Mouse (Mus musculus) liver, embryonic 16.5 days (tissue): ENCODE data around the gene Carns1. TPM values are rescaled to one million over a fixed set of nuclear protein-coding genes. Genes with fewer than 3 reads are reported as not detected.

Experiments
- ATAC-seq: fragments of 200-750 bp; cut with Nextera tagmentation; 2 replicates; pipeline ENCODE4 v1.8.0; 2017; ENCODE audit warnings: low read depth, mild to moderate bottlenecking, moderate number of reproducible peaks, moderate library complexity
- H3K27ac ChIP-seq: fragments of 300-500 bp; sonication (generic); 2 replicates; pipeline ENCODE4 v1.5.1; 2014; ENCODE audit warnings: mild to moderate bottlenecking, low read length
- H3K27me3 ChIP-seq: fragments of 300-500 bp; sonication (generic); 2 replicates; pipeline ENCODE4 v1.6.1; 2014; ENCODE audit warnings: low read depth, low read length, mixed read lengths; ENCODE audit not compliant: control insufficient read depth, insufficient read depth
- H3K36me3 ChIP-seq: fragments of 300-500 bp; sonication (generic); 2 replicates; pipeline ENCODE4 v1.6.1; 2014; ENCODE audit warnings: mild to moderate bottlenecking; ENCODE audit not compliant: control insufficient read depth, insufficient read depth
- H3K4me1 ChIP-seq: fragments of 300-500 bp; sonication (generic); 2 replicates; pipeline ENCODE4 v1.6.1; 2014; ENCODE audit warnings: low read depth, low read length, mixed read lengths; ENCODE audit not compliant: control insufficient read depth
- H3K4me2 ChIP-seq: fragments of 300-500 bp; sonication (generic); 2 replicates; pipeline ENCODE4 v1.6.1; 2014; ENCODE audit warnings: low read depth, low read length, mixed read lengths
- H3K4me3 ChIP-seq: fragments of 300-500 bp; sonication (generic); 2 replicates; pipeline ENCODE4 v1.5.1; 2014; ENCODE audit warnings: low read depth, mild to moderate bottlenecking, low read length
- H3K9ac ChIP-seq: fragments of 300-500 bp; sonication (generic); 2 replicates; pipeline ENCODE4 v1.6.1; 2014; ENCODE audit warnings: low read depth, low read length
- H3K9me3 ChIP-seq: fragments of 300-500 bp; sonication (generic); replicated peaks from 2 replicates; pipeline ENCODE4 v1.6.1; 2016; ENCODE audit warnings: low read length; ENCODE audit not compliant: control insufficient read depth
- WGBS: fragments of 180-500 bp; shearing (Covaris S2); extraction: QIAGEN DNeasy Blood & Tissue Kit; methylation state at CpG from one replicate; pipeline ENCODE4 v1.1.7; 2014; ENCODE audit not compliant: insufficient replicate concordance; 5-methylcytosine and 5-hydroxymethylcytosine counted together
- polyA plus RNA-seq: library from polyadenylated mRNA; unstranded; fragments of >200 nt; fragmentation: Nextera tagmentation; extraction: Ambion mirVana; gene quantifications from 2 replicates; pipeline ENCODE4 v1.2.1, GENCODE M21; 2015

Gene Carns1
- polyA plus RNA-seq, 1 experiment from 2014 or later = 0.67 TPM

GRCm38 (mm10) chr19:4145936-4146335 is 29.3 kb downstream of the Carns1 start:
- H3K27ac ChIP-seq = no peak overlapping the region
- WGBS = 83% methylated on average over 5 of the region's 5 CpGs
- no peak overlapping the region for H3K4me2 ChIP-seq
- H3K36me3 ChIP-seq = no peaks in the 10 kb centered on the region
- ATAC-seq = no peak
- H3K4me1 ChIP-seq = peaks cover 21% of the 10 kb centered on the region
- H3K9ac ChIP-seq = no peak overlapping the region
- no peak overlapping the region for H3K4me3 ChIP-seq
- H3K27me3 ChIP-seq = no peaks in the 10 kb centered on the region
- no peaks in the 10 kb centered on the region; the same call in 1 of the 2 replicates for H3K9me3 ChIP-seq

- no peak overlapping the region for H3K4me3 ChIP-seq
- peaks cover 21% of the 10 kb centered on the region for H3K4me1 ChIP-seq
- H3K9me3 ChIP-seq = no peaks in the 10 kb centered on the region; the same call in 1 of the 2 replicates
- H3K27me3 ChIP-seq = no peaks in the 10 kb centered on the region
- peak overlapping the region; percentile 43 for H3K27ac ChIP-seq
- no peak overlapping the region for H3K9ac ChIP-seq
- no peak overlapping the region for H3K4me2 ChIP-seq
- ATAC-seq = no peak
- H3K36me3 ChIP-seq = no peaks in the 10 kb centered on the region
- WGBS = 62% methylated on average over 16 of the region's 16 CpGs
Observed at GRCm38 (mm10) chr19:4144550-4145498, 30.5 kb downstream of the Carns1 start.

- peaks cover 12% of the 10 kb centered on the region for H3K4me1 ChIP-seq
- H3K9ac ChIP-seq = no peak within 1 kb of the TSS
- no peak for ATAC-seq
- H3K36me3 ChIP-seq = no peaks in the 10 kb centered on the region
- no peaks in the 10 kb centered on the region; the same call in 1 of the 2 replicates for H3K9me3 ChIP-seq
- H3K27ac ChIP-seq = peak within 1 kb of the TSS; percentile 43
- H3K4me3 ChIP-seq = no peak within 1 kb of the TSS
- WGBS = 54% methylated on average over 7 of the region's 7 CpGs
- no peak within 1 kb of the TSS for H3K4me2 ChIP-seq
- H3K27me3 ChIP-seq = no peaks in the 10 kb centered on the region
Observed at GRCm38 (mm10) chr19:4143759-4144268, 31.5 kb downstream of the Carns1 start, which contains the start of gene Cabp4. Gene Cabp4 (minus strand): TSS chr19:4144033.

- no peak overlapping the region for H3K27ac ChIP-seq
- H3K9me3 ChIP-seq = no peaks in the 10 kb centered on the region; the same call in 1 of the 2 replicates
- no peaks in the 10 kb centered on the region for H3K36me3 ChIP-seq
- H3K9ac ChIP-seq = no peak overlapping the region
- WGBS = 82% methylated on average over 18 of the region's 18 CpGs
- H3K4me3 ChIP-seq = no peak overlapping the region
- H3K4me2 ChIP-seq = no peak overlapping the region
- H3K27me3 ChIP-seq = no peaks in the 10 kb centered on the region
- peaks cover 1% of the 10 kb centered on the region for H3K4me1 ChIP-seq
- no peak for ATAC-seq
Observed at GRCm38 (mm10) chr19:4142416-4143173, 32.7 kb downstream of the Carns1 start.

GRCm38 (mm10) chr19:4140147-4140546 is 35.1 kb downstream of the Carns1 start:
- H3K27ac ChIP-seq = no peak overlapping the region
- peaks cover 3% of the 10 kb centered on the region; the same call in 1 of the 2 replicates for H3K27me3 ChIP-seq
- 49% methylated on average over 6 of the region's 6 CpGs for WGBS
- H3K9me3 ChIP-seq = no peaks in the 10 kb centered on the region
- no peak overlapping the region for H3K9ac ChIP-seq
- no peaks in the 10 kb centered on the region for H3K36me3 ChIP-seq
- no peaks in the 10 kb centered on the region; the same call in none of the 2 replicates for H3K4me1 ChIP-seq
- no peak overlapping the region for H3K4me2 ChIP-seq
- H3K4me3 ChIP-seq = no peak overlapping the region
- no peak for ATAC-seq

DNA sequence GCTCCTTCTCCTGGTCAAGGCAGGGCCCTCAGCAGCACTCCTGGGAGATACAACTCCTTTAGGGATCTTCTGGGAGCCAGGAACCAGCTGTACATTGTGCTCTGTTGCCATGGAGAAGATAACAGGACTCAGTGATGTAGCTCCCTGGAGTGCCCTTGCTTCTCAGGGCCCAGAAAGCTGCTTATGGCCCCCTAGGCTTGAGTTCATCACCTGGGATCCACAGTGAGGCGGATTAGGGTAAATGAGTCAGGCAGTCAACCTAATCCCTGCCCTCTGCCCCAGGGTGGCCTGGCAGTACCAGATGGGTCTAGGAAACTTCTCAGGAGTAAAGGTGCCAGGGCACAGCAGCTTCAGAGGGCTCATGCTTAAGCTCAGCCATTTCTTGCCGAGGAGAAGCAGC is 35.8 kb downstream of the Carns1 start, which contains the start of gene Gpr152:
Gpr152 (plus strand) TSS at position 342 of the 400 bp plus-strand sequence.
- 63% methylated on average over 2 of the region's 2 CpGs for WGBS
- H3K36me3 ChIP-seq = no peaks in the 10 kb centered on the region
- H3K9ac ChIP-seq = no peak within 1 kb of the TSS
- H3K27ac ChIP-seq = no peak within 1 kb of the TSS
- peaks cover 3% of the 10 kb centered on the region; the same call in 1 of the 2 replicates for H3K27me3 ChIP-seq
- no peaks in the 10 kb centered on the region for H3K9me3 ChIP-seq
- H3K4me1 ChIP-seq = no peaks in the 10 kb centered on the region; the same call in none of the 2 replicates
- no peak within 1 kb of the TSS for H3K4me3 ChIP-seq
- ATAC-seq = no peak
- no peak within 1 kb of the TSS for H3K4me2 ChIP-seq

DNA sequence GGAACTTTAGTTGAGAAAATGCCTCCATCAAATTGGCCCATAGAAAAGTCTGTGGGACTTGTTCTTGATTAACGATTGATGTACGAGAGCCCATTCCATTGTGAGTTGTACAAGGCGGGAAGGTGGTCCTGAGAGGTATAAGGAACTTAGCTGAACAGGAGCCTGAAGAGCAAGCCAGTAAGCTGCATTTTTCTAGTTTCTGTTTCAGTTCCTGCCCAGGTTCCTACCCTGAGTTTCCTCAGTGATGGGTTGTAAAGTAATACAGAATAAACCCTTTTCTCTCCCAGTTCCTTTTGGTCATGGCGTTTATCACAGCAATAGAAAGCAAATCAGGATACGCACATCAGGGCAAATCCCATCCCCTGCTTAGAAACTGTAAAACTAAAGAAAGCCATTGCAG is 37.4 kb downstream of the Carns1 start:
- no peak for ATAC-seq
- H3K4me2 ChIP-seq = no peak overlapping the region

GRCm38 (mm10) chr19:4136463-4136862 is 38.8 kb downstream of the Carns1 start:
- Histone ChIP-seq H3K9ac (no peak overlapping the region), H3K4me1 (peaks cover 6% of the 10 kb centered on the region), H3K4me3 (no peak overlapping the region), H3K4me2 (no peak overlapping the region), H3K36me3 (peaks cover 10% of the 10 kb centered on the region), H3K27me3 (peaks cover 3% of the 10 kb centered on the region; the same call in 1 of the 2 replicates), H3K27ac (no peak overlapping the region), H3K9me3 (no peaks in the 10 kb centered on the region)
- ATAC-seq = no peak
- WGBS = 64% methylated on average over 5 of the region's 5 CpGs

More for the DNA sequence above, 37.4 kb downstream of the Carns1 start:
- H3K4me3 ChIP-seq = no peak overlapping the region
- H3K9me3 ChIP-seq = no peaks in the 10 kb centered on the region
- H3K27ac ChIP-seq = no peak overlapping the region
- peaks cover 3% of the 10 kb centered on the region; the same call in 1 of the 2 replicates for H3K27me3 ChIP-seq
- H3K36me3 ChIP-seq = no peaks in the 10 kb centered on the region
- H3K4me1 ChIP-seq = no peaks in the 10 kb centered on the region; the same call in none of the 2 replicates
- no peak overlapping the region for H3K9ac ChIP-seq
- WGBS = 64% methylated on average over 5 of the region's 5 CpGs
